Mouse (Mus musculus): ENCODE measurements at regions not wholly inside any gene's neighbourhood (a gene's known extent, or its start where the extent isn't known, plus 50 kb on each side); places are given as distances from the start of the nearest gene placed in this dataset.

DNA sequence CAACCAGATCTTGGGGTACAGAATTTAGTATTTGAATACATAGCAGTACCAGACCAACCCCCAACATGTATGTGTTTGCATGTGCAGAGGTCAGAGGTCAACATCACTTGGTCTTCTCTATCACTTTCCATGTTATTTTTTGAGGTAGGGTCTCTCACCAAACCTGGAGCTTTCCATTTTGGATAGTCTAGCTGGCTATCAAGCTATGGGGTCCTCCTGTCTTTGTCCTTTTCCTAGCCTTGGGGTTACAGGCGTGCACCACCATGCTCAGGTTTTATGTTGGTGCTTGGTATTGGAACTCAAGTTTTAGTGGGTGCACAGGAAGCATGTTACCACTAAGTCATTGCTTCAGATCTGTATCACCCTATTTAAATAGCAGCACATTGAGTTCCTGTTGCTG lies 151.0 kb downstream of the Plekhb2 start:
- no peak for TF ChIP-seq CTCF (IDR thresholded peaks at IDR 0.05; ENCODE audit: low read depth, low read length)
- TF ChIP-seq POLR2A (IDR thresholded peaks at IDR 0.05; ENCODE audit: insufficient read depth, low read length): no peak
- no peak for TF ChIP-seq EP300 (IDR thresholded peaks at IDR 0.05; ENCODE audit: insufficient read depth, low read depth, low read length)
